Mouse (Mus musculus): ENCODE results near the gene Grm2.
"Not testable (repeated sequence)": the region's sequence is repeated elsewhere in the genome, so short reads cannot be mapped to it uniquely, and the experiment has no call there.

Grm2 gene

DNA sequence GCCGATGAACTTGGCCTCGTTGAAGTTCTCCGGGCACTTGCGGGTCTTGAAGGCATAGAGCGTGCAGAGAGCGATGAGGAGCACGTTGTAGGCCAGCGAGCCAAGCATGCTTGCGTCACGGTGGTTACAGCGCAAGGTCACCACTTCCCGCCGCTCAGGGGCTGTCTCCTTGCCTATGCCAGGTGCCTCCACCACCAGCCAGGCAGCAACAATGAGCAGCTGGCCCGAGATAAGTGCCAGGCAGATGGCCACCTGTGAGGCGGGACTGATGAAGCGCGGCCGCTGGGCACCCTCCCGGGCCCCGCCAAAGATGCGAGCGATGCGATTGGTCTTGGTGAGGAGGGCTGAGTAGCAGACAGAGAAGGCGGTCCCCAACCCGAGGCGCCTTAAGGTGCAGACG lies 8.7 kb downstream of the Grm2 start:
- DNase-seq: no peak

DNA sequence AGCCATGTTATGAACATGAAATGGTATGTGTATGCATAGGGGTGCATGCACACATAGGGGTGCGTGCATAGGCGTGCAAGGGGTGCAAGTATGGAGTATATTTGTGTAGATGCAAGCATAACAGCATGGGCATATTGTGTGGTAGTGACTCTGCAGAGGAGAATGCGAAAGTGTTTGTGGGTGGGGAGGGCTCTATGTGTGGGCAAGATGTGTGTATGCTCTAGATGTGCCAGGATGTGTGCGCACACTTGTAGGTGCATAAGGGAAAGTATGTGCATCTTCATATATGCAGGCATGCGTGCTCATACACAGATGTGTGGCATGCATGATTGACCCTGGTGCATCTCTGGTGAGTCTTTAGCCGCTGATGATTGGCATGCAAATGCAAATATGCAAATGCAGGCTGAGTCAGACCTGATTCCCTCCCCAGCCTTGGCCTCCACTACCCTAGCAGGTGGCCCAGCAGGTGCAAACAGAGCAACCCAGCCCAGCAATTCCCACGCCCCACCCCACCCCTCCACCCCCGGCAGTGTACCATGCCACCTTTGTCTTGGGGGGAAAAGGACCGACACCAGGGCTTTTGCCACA lies 10.1 kb downstream of the Grm2 start:
- DNase-seq: no peak

- no peak for DNase-seq
Observed at GRCm38 (mm10) chr9:106643787-106644186, 12.1 kb downstream of the Grm2 start.

DNA sequence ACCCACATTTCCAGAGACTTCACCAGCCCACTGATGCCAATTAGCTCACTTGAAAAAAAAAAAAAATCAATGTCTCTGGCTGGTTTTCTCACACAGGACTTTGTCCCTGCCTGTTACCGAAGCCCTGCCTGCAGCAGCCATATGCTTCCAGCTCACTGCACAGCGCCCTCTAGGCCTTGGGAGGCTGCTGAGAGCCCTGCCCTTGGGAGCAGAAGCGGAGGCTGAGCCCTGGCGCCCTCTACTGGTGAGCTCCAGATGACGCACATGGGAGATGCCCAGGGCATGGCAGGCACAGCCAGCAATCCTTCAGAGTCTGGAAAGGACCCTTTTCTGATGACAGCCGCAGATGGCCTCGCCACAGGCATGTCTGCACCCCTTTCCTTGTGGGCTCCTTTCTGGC lies 12.8 kb downstream of the Grm2 start:
- peak; percentile 58 for DNase-seq

DNA sequence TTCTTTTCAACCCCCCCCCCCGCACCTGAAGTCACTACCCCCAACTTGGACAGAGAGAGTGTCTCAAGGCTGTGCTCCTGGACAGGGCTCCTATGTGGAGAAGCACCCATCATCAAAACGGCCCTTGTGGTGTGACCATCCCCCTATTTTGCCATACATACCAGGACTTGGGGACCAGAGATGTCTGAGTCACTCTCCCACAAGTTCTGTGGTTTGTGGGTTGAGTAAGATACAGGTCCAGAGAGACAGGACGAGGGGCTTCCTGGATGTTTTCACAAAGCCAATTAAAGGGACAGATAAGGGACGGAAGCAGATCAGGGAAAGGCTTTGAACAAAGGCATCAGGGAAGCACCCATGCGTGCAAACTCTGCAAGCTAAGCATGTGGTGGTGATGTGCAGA lies 14.5 kb downstream of the Grm2 start:
- DNase-seq: no peak

DNA sequence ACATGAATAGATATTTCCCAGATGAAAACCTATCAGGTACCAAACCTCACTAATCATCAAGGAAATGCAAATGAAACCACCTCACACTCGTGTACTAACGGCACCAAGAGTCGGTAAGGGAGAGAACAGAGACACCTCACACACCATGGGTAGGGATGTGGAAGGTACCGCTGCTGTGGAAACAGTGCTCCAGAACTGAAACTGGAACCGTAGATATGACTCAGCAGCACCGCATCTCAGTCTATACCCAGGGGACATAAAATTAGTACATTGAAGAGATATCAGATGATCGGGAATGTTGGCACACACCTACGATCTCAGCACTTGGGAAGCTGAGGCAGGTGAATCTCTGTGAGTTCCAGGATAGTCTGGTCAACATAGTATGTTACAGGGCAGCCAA lies 17.7 kb downstream of the Grm2 start:
- DNase-seq: no peak

- DNase-seq: no peak
Observed at GRCm38 (mm10) chr9:106632185-106632584, 23.7 kb downstream of the Grm2 start.

DNA sequence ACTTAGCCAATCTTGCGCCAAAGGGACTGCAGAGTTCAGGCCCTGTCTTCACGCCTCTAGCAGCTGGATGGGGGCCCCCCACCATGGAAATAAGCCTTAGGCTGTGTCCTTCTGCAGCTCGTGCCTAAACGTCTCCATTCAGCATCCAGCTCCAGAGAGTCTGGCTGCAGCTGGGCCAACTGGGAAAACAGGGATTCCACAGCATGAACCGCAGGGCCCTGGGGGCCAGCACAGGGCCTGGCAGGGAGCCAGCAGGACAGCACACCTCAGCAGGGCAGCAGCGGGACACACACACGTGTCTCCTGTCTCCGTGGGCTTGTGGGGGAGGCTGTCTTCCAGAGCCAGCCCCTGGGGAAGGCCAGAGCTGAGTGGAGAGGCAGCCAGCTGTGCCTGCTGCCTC lies 28.1 kb downstream of the Grm2 start:
- DNase-seq: not testable (repeated sequence)

DNA sequence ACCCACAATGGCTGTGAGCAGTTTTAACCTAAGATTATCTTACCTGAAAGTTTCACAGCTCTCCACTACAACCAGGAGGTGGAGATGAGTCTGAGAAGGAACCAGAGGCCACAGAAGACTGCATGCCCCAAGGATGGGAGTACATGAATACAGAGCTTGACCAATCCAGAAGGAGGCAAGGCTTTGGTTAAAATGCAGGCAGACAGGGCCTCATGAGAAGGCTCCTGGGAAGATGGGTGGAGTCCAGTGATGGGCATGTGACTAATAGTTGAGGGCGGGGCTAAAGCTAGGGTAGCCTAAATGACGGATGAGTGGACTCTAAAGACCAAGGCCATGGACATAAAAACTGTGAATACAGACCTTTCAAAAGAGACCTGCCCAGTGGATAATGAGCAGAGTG lies 29.6 kb downstream of the Grm2 start, which contains the start of gene Iqcf6:
TSS of gene Iqcf6 (plus strand) at position 301 of the 400 bp plus-strand sequence.
- no peak for DNase-seq

DNA sequence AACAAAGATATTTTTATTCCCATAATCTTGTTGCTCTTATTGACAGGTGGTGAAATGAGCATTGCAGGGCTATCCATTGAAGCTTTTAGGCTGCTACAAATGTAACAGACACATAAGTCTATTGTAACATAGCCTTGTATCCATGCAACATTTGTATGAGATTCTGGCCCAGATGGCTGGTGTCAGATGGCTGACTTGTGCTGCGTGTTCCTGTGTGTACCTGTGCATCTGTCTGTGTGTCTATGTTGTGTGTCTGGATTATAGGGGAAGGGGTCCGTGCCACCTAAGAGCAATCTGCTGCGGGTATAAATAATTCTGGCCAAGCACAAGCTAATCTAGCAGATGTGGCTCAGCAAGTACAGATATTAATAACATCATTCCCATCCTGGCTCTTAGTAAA lies 38.4 kb downstream of the Grm2 start:
- DNase-seq: no peak

DNA sequence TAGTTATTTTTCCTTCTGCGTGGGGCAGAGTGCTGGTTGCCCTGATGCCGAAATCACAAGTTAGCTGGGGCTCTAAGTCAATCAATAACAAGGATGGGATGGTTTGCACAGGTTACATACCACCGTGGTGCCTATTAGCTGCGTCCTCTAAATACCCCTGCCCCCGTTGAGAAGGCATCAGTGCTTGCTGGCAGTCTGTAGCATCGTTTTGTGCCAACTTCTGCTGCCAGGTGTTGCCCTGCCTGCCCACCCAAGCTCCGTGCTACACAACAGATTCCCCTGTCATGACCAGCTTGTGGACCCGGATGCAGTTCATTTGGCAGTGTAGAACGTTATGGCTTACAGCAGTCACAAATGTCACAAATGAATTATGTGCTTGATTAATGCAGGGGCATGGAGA lies 39.6 kb downstream of the Grm2 start:
- DNase-seq: no peak

DNA sequence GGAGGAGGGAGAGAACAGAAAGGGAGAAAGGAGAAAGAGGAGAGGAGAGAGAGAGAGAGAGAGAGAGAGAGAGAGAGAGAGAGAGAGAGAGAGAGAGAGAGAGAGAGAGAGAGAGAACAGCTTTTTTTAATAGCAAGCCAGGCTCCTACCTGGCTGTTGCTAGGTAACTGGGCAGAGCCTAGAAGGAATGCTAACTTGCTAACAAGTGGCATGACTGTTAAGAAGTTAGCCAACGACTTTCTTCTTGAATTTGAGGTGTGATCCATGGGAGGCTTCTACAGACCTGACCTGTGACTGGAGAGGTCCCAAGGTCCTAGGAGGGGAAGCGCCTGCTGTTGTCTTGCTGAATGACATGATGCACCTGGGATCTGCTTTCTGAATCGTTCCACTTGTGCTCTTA lies 41.3 kb downstream of the Grm2 start:
- no peak for DNase-seq

DNA sequence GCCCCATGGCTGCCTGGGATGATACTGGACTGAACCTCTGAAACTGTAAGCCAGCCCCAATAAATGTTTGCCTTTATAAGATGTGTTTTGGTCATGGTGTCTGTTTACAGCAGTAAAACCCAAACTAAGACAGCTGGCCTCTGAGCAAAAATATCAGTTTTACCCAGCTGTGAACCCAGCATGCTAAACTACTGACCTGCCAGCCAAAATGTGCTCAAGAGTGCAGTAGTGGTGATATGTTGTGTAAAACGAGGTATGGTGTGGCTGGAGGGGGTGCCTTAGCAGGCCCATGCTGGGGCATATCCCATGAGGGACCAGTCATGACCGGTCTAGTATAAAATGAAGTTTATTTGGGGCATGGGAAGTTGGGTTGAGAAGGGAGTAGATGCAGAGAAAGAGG lies 41.9 kb downstream of the Grm2 start:
- no peak for DNase-seq

DNA sequence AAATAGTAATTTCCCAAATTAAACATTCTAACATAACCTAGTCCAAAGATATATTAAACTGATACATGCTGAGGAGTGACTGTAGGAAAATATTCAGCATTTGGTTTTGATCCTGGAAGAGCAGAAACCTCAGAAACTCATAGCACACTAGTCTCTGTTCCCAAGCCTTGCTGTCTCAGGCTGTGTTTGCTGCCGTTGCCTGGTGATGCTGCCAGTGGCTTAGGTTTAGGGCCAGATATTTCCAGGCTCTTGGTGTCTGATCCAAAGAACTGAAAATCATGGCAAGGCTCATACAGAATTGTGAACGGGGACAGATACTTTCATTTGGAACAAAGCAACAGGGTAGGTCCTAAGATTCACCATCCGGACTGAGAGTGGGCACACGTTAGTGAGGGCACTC lies 45.2 kb downstream of the Grm2 start:
- DNase-seq: no peak

- peak; percentile 4 for DNase-seq
Observed at GRCm38 (mm10) chr9:106600546-106600945, 55.3 kb downstream of the Grm2 start.

GRCm38 (mm10) chr9:106598466-106598865 lies 57.4 kb downstream of the Grm2 start:
- no peak for DNase-seq

DNA sequence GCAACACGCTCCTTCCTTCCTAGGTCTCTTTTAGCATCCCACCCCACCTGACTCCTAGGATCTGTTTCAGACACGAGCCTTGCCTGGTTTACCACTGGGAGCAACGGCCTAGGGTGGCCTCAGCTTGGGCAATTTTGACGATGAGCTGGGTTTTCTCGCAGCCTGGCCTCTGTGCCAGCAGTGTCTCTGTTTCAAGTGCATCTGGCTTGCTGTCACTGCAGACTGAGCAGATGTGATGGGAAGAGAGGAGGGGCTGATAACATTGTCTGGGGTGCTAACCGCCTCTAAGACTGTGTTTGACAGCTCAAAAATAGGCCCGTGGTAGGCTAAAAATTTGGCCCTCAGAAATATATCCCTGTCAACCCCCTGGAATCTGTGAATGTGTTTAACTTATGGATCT lies 60.0 kb downstream of the Grm2 start:
- no peak for DNase-seq

DNA sequence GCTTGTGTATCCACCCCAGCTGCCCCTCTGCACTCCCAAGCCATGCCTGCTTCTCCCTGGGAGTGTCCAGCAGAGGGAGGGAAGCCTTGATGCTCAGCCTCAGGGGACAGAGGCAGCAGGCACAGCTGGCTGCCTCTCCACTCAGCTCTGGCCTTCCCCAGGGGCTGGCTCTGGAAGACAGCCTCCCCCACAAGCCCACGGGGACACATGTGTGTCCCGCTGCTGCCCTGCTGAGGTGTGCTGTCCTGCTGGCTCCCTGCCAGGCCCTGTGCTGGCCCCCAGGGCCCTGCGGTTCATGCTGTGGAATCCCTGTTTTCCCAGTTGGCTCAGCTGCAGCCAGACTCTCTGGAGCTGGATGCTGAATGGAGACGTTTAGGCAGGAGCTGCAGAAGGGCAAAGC lies 60.5 kb downstream of the Grm2 start:
- not testable (repeated sequence) for DNase-seq
